Mouse (Mus musculus) thymus, postnatal 25 days (tissue): Measurements from ENCODE around the gene Lipn.

ENCODE experiments used
- DNase-seq: peaks from one replicate; pipeline ENCODE4 v3.0.0; 2022

The Lipn gene

GRCm38 (mm10) chr19:34066779-34067472 is at the start of gene Lipn:
Lipn (plus strand) TSS chr19:34067358.
- no peak for DNase-seq

- DNase-seq: no peak
These were observed 45.6 kb upstream of the Lipn start for GRCm38 (mm10) chr19:34021440-34022172.

- DNase-seq: no peak
These were observed 44.4 kb upstream of the Lipn start for GRCm38 (mm10) chr19:34022759-34023158.

- DNase-seq: no peak
These were observed 27.4 kb upstream of the Lipn start for GRCm38 (mm10) chr19:34039731-34040130.

- DNase-seq: no peak
These were observed 24.1 kb upstream of the Lipn start for GRCm38 (mm10) chr19:34043008-34043407.

GRCm38 (mm10) chr19:34049371-34050039 is 17.7 kb upstream of the Lipn start:
- no peak for DNase-seq

GRCm38 (mm10) chr19:34051502-34051901 is 15.7 kb upstream of the Lipn start:
- DNase-seq: no peak

- no peak for DNase-seq
These were observed 3.6 kb upstream of the Lipn start for GRCm38 (mm10) chr19:34063547-34063946.

GRCm38 (mm10) chr19:34064059-34064458 is 3.1 kb upstream of the Lipn start:
- no peak for DNase-seq

- no peak for DNase-seq
These were observed 7.1 kb downstream of the Lipn start for GRCm38 (mm10) chr19:34074239-34074638.

GRCm38 (mm10) chr19:34078130-34078529 is 11.0 kb downstream of the Lipn start:
- no peak for DNase-seq

- DNase-seq: no peak
These were observed 22.0 kb downstream of the Lipn start for GRCm38 (mm10) chr19:34089011-34089680.

- DNase-seq: no peak
These were observed 28.2 kb downstream of the Lipn start for GRCm38 (mm10) chr19:34095381-34095780.

GRCm38 (mm10) chr19:34096228-34096627 is 29.1 kb downstream of the Lipn start:
- no peak for DNase-seq

GRCm38 (mm10) chr19:34100633-34101032 is 33.5 kb downstream of the Lipn start, which contains the start of gene Lipm:
Lipm (plus strand) TSS chr19:34100933.
- no peak for DNase-seq

GRCm38 (mm10) chr19:34101888-34102287 is 34.7 kb downstream of the Lipn start:
- no peak for DNase-seq

GRCm38 (mm10) chr19:34104841-34105240 is 37.7 kb downstream of the Lipn start:
- no peak for DNase-seq

GRCm38 (mm10) chr19:34119102-34119501 is 51.9 kb downstream of the Lipn start:
- DNase-seq: no peak

- DNase-seq: no peak
These were observed 52.5 kb downstream of the Lipn start for GRCm38 (mm10) chr19:34119653-34120052.

GRCm38 (mm10) chr19:34120107-34120731 is 53.1 kb downstream of the Lipn start:
- no peak for DNase-seq
